Mouse (Mus musculus) lung, postnatal 0 days (tissue): ENCODE data around the gene Ramp2.

Experiments used
- CTCF ChIP-seq: IDR thresholded peaks from 2 replicates; pipeline ENCODE4 v1.5.1; 2016; ENCODE audit warnings: antibody characterized with exemption, mild to moderate bottlenecking
- EP300 ChIP-seq: IDR thresholded peaks from 2 replicates; pipeline ENCODE4 v1.6.1; 2016; ENCODE audit warnings: antibody characterized with exemption, mild to moderate bottlenecking, control low read depth

- TF ChIP-seq CTCF (no peak), EP300 (no peak)
Observed at GRCm38 (mm10) chr11:101280837-101281236, 35.0 kb downstream of the Ramp2 start.
